Mouse (Mus musculus) neural tube, embryonic 15.5 days (tissue): ENCODE measurements at regions not wholly inside any gene's neighbourhood (a gene's known extent, or its start where the extent isn't known, plus 50 kb on each side); places are given as distances from the start of the nearest gene placed in this dataset.

Source experiments
- ATAC-seq: fragments of 200-750 bp; cut with Nextera tagmentation; 2 replicates; pipeline ENCODE4 v1.8.0; 2017; ENCODE audit warnings: mild to moderate bottlenecking, moderate TSS enrichment, moderate library complexity; ENCODE audit not compliant: low FRiP score
- H3K27ac ChIP-seq: fragments of 300-500 bp; sonication (generic); replicated peaks from 2 replicates; pipeline ENCODE4 v1.5.1; 2015; ENCODE audit warnings: mild to moderate bottlenecking, inconsistent platforms
- H3K27me3 ChIP-seq: fragments of 300-500 bp; sonication (generic); replicated peaks from 2 replicates; pipeline ENCODE4 v1.6.1; 2015; ENCODE audit warnings: inconsistent platforms
- H3K36me3 ChIP-seq: fragments of 300-500 bp; sonication (generic); 2 replicates; pipeline ENCODE4 v1.6.1; 2015; ENCODE audit warnings: inconsistent platforms
- H3K4me1 ChIP-seq: fragments of 300-500 bp; sonication (generic); 2 replicates; pipeline ENCODE4 v1.6.1; 2015; ENCODE audit warnings: inconsistent platforms
- H3K4me2 ChIP-seq: fragments of 300-500 bp; sonication (generic); 2 replicates; pipeline ENCODE4 v1.6.1; 2015; ENCODE audit warnings: inconsistent platforms, mild to moderate bottlenecking, moderate library complexity
- H3K4me3 ChIP-seq: fragments of 300-500 bp; sonication (generic); replicated peaks from 2 replicates; pipeline ENCODE4 v1.5.1; 2015; ENCODE audit warnings: mild to moderate bottlenecking, inconsistent platforms
- H3K9ac ChIP-seq: fragments of 300-500 bp; sonication (generic); replicated peaks from 2 replicates; pipeline ENCODE4 v1.6.1; 2015; ENCODE audit warnings: mild to moderate bottlenecking, inconsistent platforms
- H3K9me3 ChIP-seq: fragments of 300-500 bp; sonication (generic); replicated peaks from 2 replicates; pipeline ENCODE4 v1.6.1; 2016; ENCODE audit warnings: inconsistent platforms
- WGBS: fragments of 180-500 bp; shearing (Covaris S2); methylation state at CpG from one replicate; pipeline ENCODE4 v1.1.7; 2015; ENCODE audit warnings: mixed read lengths; 5-methylcytosine and 5-hydroxymethylcytosine counted together

DNA sequence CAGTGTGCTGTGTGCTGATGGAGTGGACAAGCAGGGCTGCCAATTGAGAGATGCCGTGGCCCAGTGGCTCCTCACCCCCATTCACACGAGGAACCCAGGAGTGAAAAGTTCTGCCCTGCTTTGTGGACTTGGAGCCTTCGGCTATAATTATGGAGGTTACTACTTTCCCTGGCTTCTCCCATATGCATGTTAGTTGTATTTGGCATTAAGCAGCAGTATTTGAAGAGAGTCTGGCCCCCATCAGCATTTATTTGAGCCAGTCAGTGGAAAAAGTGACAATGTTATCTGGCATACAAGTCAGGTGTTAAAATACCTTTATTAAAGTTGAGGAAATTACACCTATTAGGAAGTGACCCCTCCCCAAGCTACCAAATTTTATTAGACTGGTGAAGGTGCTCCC is 196.1 kb upstream of the Mef2c start:
- Histone ChIP-seq H3K9me3 (no peaks in the 10 kb centered on the region), H3K27me3 (no peaks in the 10 kb centered on the region), H3K4me1 (no peaks in the 10 kb centered on the region), H3K27ac (no peak overlapping the region), H3K9ac (no peak overlapping the region), H3K36me3 (no peaks in the 10 kb centered on the region), H3K4me2 (no peak overlapping the region), H3K4me3 (no peak overlapping the region)
- WGBS = 81% methylated on average over 3 of the region's 3 CpGs
- no peak for ATAC-seq

DNA sequence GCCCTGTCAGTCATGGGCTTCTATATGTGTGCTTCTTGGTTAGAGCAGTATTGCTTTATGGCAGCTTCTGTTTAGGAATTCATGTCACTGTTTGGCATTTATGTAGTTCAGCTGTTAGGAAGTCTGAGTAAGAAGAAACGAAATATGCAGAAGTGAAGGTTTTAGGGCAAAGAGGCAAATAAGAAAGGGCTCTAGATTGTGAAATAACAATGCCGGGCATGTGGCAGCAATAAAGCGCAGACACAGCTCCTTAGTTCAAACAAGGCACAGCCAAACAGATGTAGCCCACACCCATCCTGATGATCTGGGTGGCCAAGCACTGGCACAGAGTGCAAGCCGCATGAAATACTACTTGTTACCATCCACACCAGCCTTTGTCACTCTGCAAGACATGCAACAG is 175.3 kb upstream of the Mef2c start:
- ATAC-seq = no peak

DNA sequence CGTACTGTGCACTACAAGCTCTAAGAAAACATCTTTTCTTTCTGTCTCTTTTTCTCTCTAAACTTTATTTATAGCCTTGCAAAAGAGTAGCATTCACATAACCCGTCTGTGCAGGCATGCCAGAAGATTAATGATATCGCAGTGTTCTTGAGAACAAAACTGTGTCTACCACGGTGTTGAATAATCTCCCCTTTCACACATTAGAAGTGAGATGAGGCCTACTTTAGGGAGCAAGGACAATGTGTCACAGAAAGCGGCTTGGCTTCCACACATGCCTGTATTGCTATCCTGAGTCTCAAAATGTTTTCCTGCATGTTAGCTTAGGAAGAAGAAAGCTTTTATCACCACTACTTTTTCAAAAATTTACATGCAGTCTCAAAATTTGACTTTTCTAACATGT is 170.1 kb upstream of the Mef2c start:
- Histone ChIP-seq H3K36me3 (no peaks in the 10 kb centered on the region), H3K4me2 (no peak overlapping the region), H3K27me3 (no peaks in the 10 kb centered on the region), H3K9me3 (no peaks in the 10 kb centered on the region), H3K27ac (no peak overlapping the region), H3K4me1 (peaks cover 3% of the 10 kb centered on the region; the same call in 1 of the 2 replicates), H3K9ac (no peak overlapping the region), H3K4me3 (no peak overlapping the region)
- WGBS = 10% methylated on average over 5 of the region's 5 CpGs
- 0 out of 2 replicates have a peak, but pooled peaks have one; percentile 28 for ATAC-seq

More for the DNA sequence above, 175.3 kb upstream of the Mef2c start:
- no peaks in the 10 kb centered on the region for H3K27me3 ChIP-seq
- H3K4me3 ChIP-seq = no peak overlapping the region
- H3K9ac ChIP-seq = no peak overlapping the region
- WGBS = 63% methylated on average over 4 of the region's 4 CpGs
- H3K9me3 ChIP-seq = no peaks in the 10 kb centered on the region
- no peaks in the 10 kb centered on the region for H3K4me1 ChIP-seq
- no peak overlapping the region for H3K4me2 ChIP-seq
- H3K27ac ChIP-seq = no peak overlapping the region
- no peaks in the 10 kb centered on the region for H3K36me3 ChIP-seq

DNA sequence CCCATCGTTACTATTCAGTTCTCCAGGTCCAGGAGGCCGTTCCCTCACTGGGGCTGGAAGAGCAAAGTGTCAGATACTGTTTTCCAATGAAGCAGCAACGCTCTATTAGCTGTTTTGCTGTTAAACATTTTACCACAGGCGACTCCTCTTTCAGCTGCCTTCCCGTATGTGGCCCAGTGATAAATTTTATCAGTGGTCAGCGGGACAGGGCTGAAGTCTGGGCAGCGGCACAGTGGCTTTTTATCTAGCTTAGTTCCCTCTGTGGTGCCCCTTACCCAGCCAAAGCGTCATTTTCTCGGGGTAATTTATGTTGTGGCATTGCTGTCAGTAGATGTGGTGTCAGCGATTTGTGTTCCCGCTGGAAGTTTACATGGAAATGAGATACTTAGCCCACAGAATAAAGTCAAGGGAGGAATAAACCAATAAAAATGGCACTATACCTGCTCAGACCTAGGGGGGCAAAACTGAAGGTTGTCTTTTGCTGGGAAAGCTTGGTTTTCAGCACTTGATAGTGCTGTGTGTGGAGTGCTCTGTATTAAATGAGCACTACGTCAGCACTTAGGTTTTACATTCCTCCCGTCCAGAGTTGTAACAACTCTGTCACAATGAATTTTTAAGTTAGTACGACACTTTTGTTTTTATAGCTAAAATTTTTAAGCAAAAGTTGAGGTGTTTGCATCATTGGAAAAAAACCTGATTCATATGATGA is 159.1 kb upstream of the Mef2c start:
- Histone ChIP-seq H3K4me1 (no peaks in the 10 kb centered on the region), H3K4me2 (no peak overlapping the region), H3K36me3 (no peaks in the 10 kb centered on the region), H3K9me3 (no peaks in the 10 kb centered on the region), H3K27ac (no peak overlapping the region), H3K27me3 (no peaks in the 10 kb centered on the region), H3K4me3 (no peak overlapping the region), H3K9ac (no peak overlapping the region)
- no peak for ATAC-seq
- WGBS = 51% methylated on average over 14 of the region's 14 CpGs

DNA sequence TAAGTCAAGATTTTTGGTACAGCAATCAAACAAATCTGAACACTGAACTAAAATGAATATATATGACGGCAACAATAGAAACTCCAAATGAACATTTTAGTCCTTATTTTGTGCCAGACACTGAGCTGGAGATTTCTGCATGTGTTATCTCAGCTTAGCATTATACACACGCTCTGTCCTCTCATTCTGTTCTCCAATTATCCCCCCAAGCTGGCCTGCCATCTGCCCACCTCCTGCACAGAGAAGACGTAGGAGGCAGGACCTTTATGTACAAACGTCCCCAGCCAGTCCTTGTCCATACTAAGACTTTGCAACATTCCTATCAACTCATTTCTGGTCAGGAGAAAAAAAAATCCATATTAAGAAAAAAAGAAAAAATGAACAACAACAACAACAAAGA is 148.5 kb upstream of the Mef2c start:
- 83% methylated on average over 4 of the region's 4 CpGs for WGBS
- no peak for ATAC-seq
- H3K36me3 ChIP-seq = no peaks in the 10 kb centered on the region

DNA sequence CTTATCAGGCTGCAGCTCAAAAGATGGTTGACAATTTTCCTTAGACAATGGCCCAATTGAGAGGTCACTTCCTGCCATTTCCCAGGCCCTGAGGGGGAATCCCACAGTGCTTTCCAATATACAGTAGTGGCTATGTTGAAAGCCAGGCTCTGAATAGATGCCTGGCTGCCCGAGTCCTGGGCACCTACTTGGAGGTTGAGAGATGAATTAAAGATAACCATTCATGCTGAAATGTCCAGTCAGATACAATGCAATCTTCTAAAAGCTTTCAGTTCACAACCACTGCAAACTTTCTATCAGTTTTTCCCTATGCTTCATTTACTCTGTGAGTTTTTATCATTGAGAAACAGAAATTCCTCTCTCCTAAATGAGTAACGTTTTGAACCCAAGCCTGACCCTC is 143.3 kb upstream of the Mef2c start:
- no peak for ATAC-seq
- no peaks in the 10 kb centered on the region for H3K36me3 ChIP-seq
- H3K4me2 ChIP-seq = no peak overlapping the region
- H3K4me1 ChIP-seq = no peaks in the 10 kb centered on the region
- no peak overlapping the region for H3K9ac ChIP-seq
- 66% methylated on average over 2 of the region's 2 CpGs for WGBS
- no peak overlapping the region for H3K4me3 ChIP-seq
- H3K27ac ChIP-seq = no peak overlapping the region
- no peaks in the 10 kb centered on the region for H3K27me3 ChIP-seq
- no peaks in the 10 kb centered on the region for H3K9me3 ChIP-seq

More for the DNA sequence above, 148.5 kb upstream of the Mef2c start:
- Histone ChIP-seq H3K4me3 (no peak overlapping the region), H3K9me3 (no peaks in the 10 kb centered on the region), H3K27me3 (no peaks in the 10 kb centered on the region), H3K27ac (no peak overlapping the region), H3K9ac (no peak overlapping the region), H3K4me2 (no peak overlapping the region), H3K4me1 (no peaks in the 10 kb centered on the region)

DNA sequence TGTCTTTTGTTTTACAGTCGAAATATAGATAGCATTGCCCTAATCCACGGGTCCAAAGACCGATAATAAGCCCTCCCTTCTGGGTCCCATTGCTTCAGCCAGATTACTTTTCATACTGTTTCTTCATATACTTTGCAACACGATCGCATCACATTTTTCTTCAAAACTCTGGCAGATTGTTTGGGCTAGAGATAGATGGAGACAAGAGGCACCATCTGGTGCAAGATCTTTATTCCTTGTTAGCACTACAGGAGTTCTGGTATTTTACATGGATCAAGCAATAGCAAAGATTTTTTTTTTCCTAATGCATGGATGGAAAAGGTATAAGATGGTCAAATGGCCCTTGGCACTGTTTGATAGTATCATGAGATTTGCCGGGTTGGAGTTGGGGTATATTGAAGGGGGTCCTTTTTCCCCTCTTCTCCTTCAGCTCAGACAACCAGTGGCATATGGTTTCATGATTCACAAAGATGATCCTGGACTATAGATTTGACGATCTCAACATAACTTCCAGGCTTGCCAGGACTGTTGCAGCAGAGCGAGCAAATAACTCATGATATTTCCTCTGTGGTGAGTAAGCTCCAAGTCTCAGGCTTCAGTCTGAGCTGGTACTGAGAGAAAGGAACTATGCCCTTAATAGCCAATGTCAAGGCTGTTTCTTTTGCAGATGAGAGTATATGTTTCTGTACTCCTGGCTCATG is 127.6 kb upstream of the Mef2c start:
- H3K27ac ChIP-seq = no peak overlapping the region
- H3K4me1 ChIP-seq = no peaks in the 10 kb centered on the region
- no peak overlapping the region for H3K4me3 ChIP-seq
- H3K36me3 ChIP-seq = no peaks in the 10 kb centered on the region
- H3K27me3 ChIP-seq = no peaks in the 10 kb centered on the region
- no peak for ATAC-seq
- WGBS = 95% methylated on average over 8 of the region's 8 CpGs
- no peak overlapping the region for H3K4me2 ChIP-seq
- H3K9me3 ChIP-seq = no peaks in the 10 kb centered on the region
- no peak overlapping the region for H3K9ac ChIP-seq

DNA sequence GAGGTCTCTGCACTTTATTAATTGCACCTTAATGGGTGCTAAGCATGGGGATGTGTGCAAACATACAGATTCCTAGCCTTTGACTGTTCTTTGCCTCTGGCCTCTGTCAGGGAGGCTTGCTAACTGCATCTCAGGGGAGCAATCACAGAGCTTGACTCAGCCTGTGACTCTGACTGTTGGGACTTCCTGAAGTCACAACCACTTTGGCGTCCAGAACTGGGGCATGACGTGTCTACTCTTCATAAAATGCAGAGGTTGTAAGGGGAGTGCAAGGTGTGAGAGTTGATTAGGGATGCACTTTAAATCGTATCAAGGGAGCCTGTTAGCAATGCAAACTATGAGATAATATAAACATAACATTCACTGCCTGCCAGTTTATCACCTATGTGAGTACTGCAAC is 125.2 kb upstream of the Mef2c start:
- WGBS = 57% methylated on average over 3 of the region's 3 CpGs
- Histone ChIP-seq H3K9ac (no peak overlapping the region), H3K9me3 (no peaks in the 10 kb centered on the region), H3K36me3 (no peaks in the 10 kb centered on the region), H3K4me3 (no peak overlapping the region), H3K4me2 (no peak overlapping the region), H3K27me3 (no peaks in the 10 kb centered on the region), H3K27ac (no peak overlapping the region), H3K4me1 (no peaks in the 10 kb centered on the region)
- ATAC-seq = no peak

DNA sequence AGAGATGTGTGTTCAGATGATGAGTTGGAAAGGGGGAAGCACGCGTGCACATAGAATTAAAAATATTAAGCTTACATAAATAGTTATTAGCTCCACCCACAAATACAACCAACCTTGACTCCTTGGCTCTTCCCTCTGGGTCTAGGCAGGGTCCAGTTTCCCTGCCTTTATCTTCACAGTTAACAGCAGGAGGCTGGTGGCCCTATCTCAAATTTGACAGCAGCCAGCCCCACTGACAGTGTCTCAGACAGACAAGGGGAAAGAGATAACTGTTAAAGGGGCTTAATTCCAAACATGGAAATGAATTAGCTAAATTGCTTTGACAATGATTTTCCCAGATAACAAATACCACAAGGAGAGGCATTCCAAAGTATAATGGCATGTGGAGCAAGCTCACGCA is 121.2 kb upstream of the Mef2c start:
- no peak overlapping the region for H3K4me2 ChIP-seq
- H3K9me3 ChIP-seq = no peaks in the 10 kb centered on the region
- no peaks in the 10 kb centered on the region for H3K4me1 ChIP-seq
- 93% methylated on average over 3 of the region's 3 CpGs for WGBS
- no peaks in the 10 kb centered on the region for H3K27me3 ChIP-seq
- no peak overlapping the region for H3K4me3 ChIP-seq
- no peak for ATAC-seq
- H3K9ac ChIP-seq = no peak overlapping the region
- H3K36me3 ChIP-seq = no peaks in the 10 kb centered on the region
- H3K27ac ChIP-seq = no peak overlapping the region

DNA sequence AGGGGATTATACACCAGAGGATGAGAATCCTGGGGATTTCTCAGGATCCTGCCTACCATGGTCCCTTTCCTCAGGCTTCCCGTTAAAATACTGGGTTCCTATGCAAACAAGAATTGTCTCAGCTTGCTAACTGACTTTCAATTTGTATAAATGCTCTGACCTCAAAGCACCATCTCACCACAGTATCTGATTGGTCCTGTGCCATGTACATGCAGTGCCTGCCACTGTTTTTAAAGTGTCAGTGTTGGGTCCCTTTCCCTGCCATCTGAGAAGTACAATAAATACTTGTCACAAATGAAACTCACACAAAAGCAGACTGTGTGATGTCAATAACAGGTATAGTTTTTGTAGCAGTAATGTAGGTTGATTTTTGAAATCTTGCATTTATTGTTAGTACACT is 109.1 kb upstream of the Mef2c start:
- no peak overlapping the region for H3K4me3 ChIP-seq
- 63% methylated on average over 1 of the region's 1 CpGs for WGBS
- H3K4me2 ChIP-seq = no peak overlapping the region
- no peak overlapping the region for H3K9ac ChIP-seq
- no peaks in the 10 kb centered on the region for H3K4me1 ChIP-seq
- H3K27ac ChIP-seq = no peak overlapping the region
- no peak for ATAC-seq
- no peaks in the 10 kb centered on the region for H3K9me3 ChIP-seq
- H3K27me3 ChIP-seq = no peaks in the 10 kb centered on the region
- H3K36me3 ChIP-seq = no peaks in the 10 kb centered on the region

DNA sequence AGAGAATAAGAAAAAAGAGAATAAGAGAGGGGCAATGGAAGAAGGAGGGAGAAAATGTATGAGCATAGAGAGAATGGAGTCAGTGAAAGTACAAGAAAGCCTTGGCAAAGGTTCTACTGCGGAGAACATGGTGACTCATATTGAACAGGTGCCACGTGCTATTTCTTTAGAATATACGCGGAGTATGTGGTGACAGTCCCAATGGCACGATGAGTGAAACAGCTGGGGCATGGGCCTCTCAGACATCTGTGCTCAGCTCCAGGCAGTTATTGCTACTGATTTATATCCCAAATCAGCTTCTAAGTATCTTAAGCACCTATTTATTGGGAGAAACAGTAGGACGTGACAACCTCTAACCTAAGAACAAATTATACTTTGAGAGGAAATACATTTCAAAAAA is 104.5 kb upstream of the Mef2c start:
- Histone ChIP-seq H3K4me1 (no peaks in the 10 kb centered on the region), H3K4me3 (no peak overlapping the region), H3K9me3 (no peaks in the 10 kb centered on the region), H3K4me2 (no peak overlapping the region), H3K27me3 (no peaks in the 10 kb centered on the region), H3K27ac (no peak overlapping the region), H3K9ac (no peak overlapping the region), H3K36me3 (no peaks in the 10 kb centered on the region)
- 78% methylated on average over 6 of the region's 6 CpGs for WGBS
- no peak for ATAC-seq

DNA sequence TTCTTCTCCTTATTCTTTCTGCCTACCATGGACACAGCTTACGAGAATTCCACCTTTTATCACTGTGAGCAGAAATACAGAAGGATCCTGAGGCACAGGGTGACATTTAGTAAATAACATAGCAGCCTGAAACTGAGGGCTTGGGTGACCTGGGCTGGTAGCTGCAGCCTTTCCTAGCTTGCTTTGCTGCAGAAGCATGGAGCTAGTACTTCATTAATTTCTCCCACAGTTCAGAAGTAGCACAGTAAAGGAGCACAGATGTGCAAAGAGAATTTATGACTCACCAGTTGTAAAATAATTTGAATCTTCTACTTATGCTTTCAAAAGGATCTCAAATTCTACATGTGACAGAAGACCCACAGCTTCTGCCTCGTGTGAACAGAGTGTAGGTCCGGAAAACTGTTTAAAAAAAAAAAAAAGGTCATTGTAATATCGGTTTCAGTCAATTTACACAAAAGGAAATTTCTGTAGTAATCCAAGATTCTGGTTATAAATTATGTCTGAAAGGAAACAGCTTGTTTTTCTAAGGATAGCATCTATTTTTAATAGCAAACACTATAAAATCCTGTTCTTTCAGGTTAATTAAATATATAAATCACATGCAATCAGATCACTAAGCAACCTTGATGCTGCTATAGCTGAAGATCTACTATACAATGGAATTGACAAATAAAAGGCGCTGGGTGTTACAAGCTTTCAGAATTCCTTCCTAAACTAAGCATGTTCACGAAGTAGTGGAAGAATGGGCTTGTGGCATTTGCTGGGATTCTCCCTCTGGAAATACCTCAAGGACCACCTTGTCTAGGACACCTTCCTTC is 64.0 kb upstream of the Mef2c start:
- no peak overlapping the region for H3K4me2 ChIP-seq
- H3K4me3 ChIP-seq = no peak overlapping the region
- ATAC-seq = no peak
- 76% methylated on average over 6 of the region's 6 CpGs for WGBS
- no peak overlapping the region for H3K9ac ChIP-seq
- no peaks in the 10 kb centered on the region for H3K36me3 ChIP-seq
- no peaks in the 10 kb centered on the region for H3K27me3 ChIP-seq
- no peaks in the 10 kb centered on the region for H3K4me1 ChIP-seq
- no peaks in the 10 kb centered on the region for H3K9me3 ChIP-seq
- H3K27ac ChIP-seq = no peak overlapping the region
